Comparison of ENCODE assay signal across 24 mouse cellular contexts in genomic region chr8:85336211-85336933, GRCm38 (mm10). TPM values are rescaled to one million over a fixed set of nuclear protein-coding genes. Genes with fewer than 3 reads are reported as not detected.
A peak's percentile ranks its signal among the peaks of the same experiment; 100 is the strongest.
DNase-seq lines count a peak whose midpoint lies in the region; ATAC-seq lines count a peak whose summit lies in the region.
"Had no signal": no experiment of that assay in that cellular context is flagged by ENCODE, and none has a peak within 500 bp of the region (broad histone marks: within the 10 kb centered on the region; RNA-seq: fewer than 3 reads in every experiment).

No protein-coding gene starts in this region.

- H3K36me3 ChIP-seq in embryonic facial prominence, embryonic 14.5 days (ENCODE audit: control insufficient read depth, insufficient read depth, low read length) = no peaks in the 10 kb centered on the region
- H3K36me3 ChIP-seq in embryonic facial prominence, embryonic 10.5 days (replicated peaks) = no peaks in the 10 kb centered on the region
- H3K36me3 ChIP-seq in liver, embryonic 13.5 days = peaks cover 46% of the 10 kb centered on the region
- H3K36me3 ChIP-seq in intestine, embryonic 16.5 days (ENCODE audit: control insufficient read depth, insufficient read depth, low read length) = no peaks in the 10 kb centered on the region
- H3K36me3 ChIP-seq in forebrain, embryonic 11.5 days (ENCODE audit: control insufficient read depth, insufficient read depth, low read length) = no peaks in the 10 kb centered on the region
- H3K36me3 ChIP-seq: embryonic facial prominence, embryonic 13.5 days; forebrain, embryonic 12.5 days; hindbrain, embryonic 13.5 days had no signal

- peak; percentile 11 for DNase-seq in embryonic facial prominence, embryonic 14.5 days (ENCODE audit: low spot score)
- DNase-seq in embryonic facial prominence, embryonic 10.5 days (ENCODE audit: low spot score) = no peak
- DNase-seq in liver, embryonic 13.5 days = peak; percentile 35
- DNase-seq in liver = no peak
- peak; percentile 20 for DNase-seq in yolk sac, embryonic 10.5 days (ENCODE audit: low spot score)
- no peak for DNase-seq in forebrain, embryonic 11.5 days (ENCODE audit: low spot score)
- no peak for DNase-seq in right cerebral cortex, postnatal 14 days
- DNase-seq: adrenal gland, adult 8-10 months; adrenal gland, postnatal 36 days; B cell, adult 2 months; cerebellum, adult 11 months; cerebellum, adult 8-10 months; cerebellum, postnatal 14 days; gastrocnemius, postnatal 14 days had no signal

- H3K9me3 ChIP-seq in embryonic facial prominence, embryonic 14.5 days (ENCODE audit: control insufficient read depth, low read length) = no peaks in the 10 kb centered on the region
- no peaks in the 10 kb centered on the region for H3K9me3 ChIP-seq in embryonic facial prominence, embryonic 10.5 days
- no peaks in the 10 kb centered on the region for H3K9me3 ChIP-seq in liver, embryonic 13.5 days (replicated peaks)
- H3K9me3 ChIP-seq in intestine, embryonic 16.5 days (ENCODE audit: control insufficient read depth, low read length) = no peaks in the 10 kb centered on the region
- H3K9me3 ChIP-seq in forebrain, embryonic 11.5 days (ENCODE audit: control insufficient read depth, low read length) = no peaks in the 10 kb centered on the region
- H3K9me3 ChIP-seq: embryonic facial prominence, embryonic 13.5 days; forebrain, embryonic 12.5 days; G1E; heart, embryonic 13.5 days; hindbrain, embryonic 13.5 days had no signal

- H3K4me2 ChIP-seq in embryonic facial prominence, embryonic 14.5 days (ENCODE audit: low read depth, low read length) = no peak overlapping the region
- H3K4me2 ChIP-seq in liver, embryonic 13.5 days = no peak overlapping the region
- H3K4me2 ChIP-seq in intestine, embryonic 16.5 days (ENCODE audit: low read depth, low read length) = peak overlapping the region; percentile 34
- no peak overlapping the region for H3K4me2 ChIP-seq in forebrain, embryonic 11.5 days (ENCODE audit: low read depth, low read length, severe bottlenecking)
- H3K4me2 ChIP-seq: embryonic facial prominence, embryonic 13.5 days; forebrain, embryonic 12.5 days; heart, embryonic 13.5 days; hindbrain, embryonic 13.5 days had no signal

- H3K27ac ChIP-seq in embryonic facial prominence, embryonic 14.5 days (replicated peaks; ENCODE audit: low read depth, low read length) = no peak overlapping the region
- H3K27ac ChIP-seq in embryonic facial prominence, embryonic 10.5 days (replicated peaks) = no peak overlapping the region
- H3K27ac ChIP-seq in liver, embryonic 13.5 days = peak overlapping the region; percentile 69
- H3K27ac ChIP-seq in intestine, embryonic 16.5 days (ENCODE audit: low read length) = peak overlapping the region; percentile 83
- no peak overlapping the region for H3K27ac ChIP-seq in forebrain, embryonic 11.5 days (ENCODE audit: low read depth, low read length)
- H3K27ac ChIP-seq: embryonic facial prominence, embryonic 13.5 days; forebrain, embryonic 12.5 days; heart, embryonic 13.5 days; hindbrain, embryonic 13.5 days; hindbrain, postnatal 0 days had no signal

- H3K4me1 ChIP-seq in embryonic facial prominence, embryonic 14.5 days (ENCODE audit: control insufficient read depth, insufficient read depth, low read length) = no peaks in the 10 kb centered on the region
- H3K4me1 ChIP-seq in embryonic facial prominence, embryonic 10.5 days = peaks cover 11% of the 10 kb centered on the region
- peaks cover 22% of the 10 kb centered on the region for H3K4me1 ChIP-seq in liver, embryonic 13.5 days (replicated peaks)
- H3K4me1 ChIP-seq in intestine, embryonic 16.5 days (ENCODE audit: control insufficient read depth, insufficient read depth, low read length) = peaks cover 8% of the 10 kb centered on the region; the same call in 1 of the 2 replicates
- H3K4me1 ChIP-seq in forebrain, embryonic 11.5 days (replicated peaks; ENCODE audit: control insufficient read depth, insufficient read depth, low read length) = no peaks in the 10 kb centered on the region
- H3K4me1 ChIP-seq: embryonic facial prominence, embryonic 13.5 days; heart, embryonic 13.5 days; hindbrain, embryonic 13.5 days had no signal

- WGBS in embryonic facial prominence, embryonic 14.5 days = 76% methylated on average over 6 of the region's 6 CpGs
- WGBS in embryonic facial prominence, embryonic 10.5 days = 76% methylated on average over 6 of the region's 6 CpGs
- WGBS in liver, embryonic 13.5 days (ENCODE audit: insufficient replicate concordance) = 72% methylated on average over 6 of the region's 6 CpGs
- WGBS in intestine, embryonic 16.5 days = 54% methylated on average over 6 of the region's 6 CpGs
- 86% methylated on average over 6 of the region's 6 CpGs for WGBS in forebrain, embryonic 11.5 days

- H3K9ac ChIP-seq in embryonic facial prominence, embryonic 14.5 days (ENCODE audit: low read depth, low read length) = no peak overlapping the region
- H3K9ac ChIP-seq in liver, embryonic 13.5 days = no peak overlapping the region
- no peak overlapping the region for H3K9ac ChIP-seq in intestine, embryonic 16.5 days (ENCODE audit: low read depth, low read length)
- no peak overlapping the region for H3K9ac ChIP-seq in forebrain, embryonic 11.5 days (ENCODE audit: low read length)
- H3K9ac ChIP-seq: embryonic facial prominence, embryonic 13.5 days; forebrain, embryonic 12.5 days; heart, embryonic 13.5 days; hindbrain, embryonic 13.5 days had no signal

- H3K27me3 ChIP-seq in embryonic facial prominence, embryonic 14.5 days (replicated peaks; ENCODE audit: control insufficient read depth, insufficient read depth, low read length) = no peaks in the 10 kb centered on the region
- H3K27me3 ChIP-seq in embryonic facial prominence, embryonic 10.5 days (replicated peaks; ENCODE audit: low read depth, poor library complexity, severe bottlenecking) = no peaks in the 10 kb centered on the region
- H3K27me3 ChIP-seq in liver, embryonic 13.5 days = no peaks in the 10 kb centered on the region
- H3K27me3 ChIP-seq in intestine, embryonic 16.5 days (replicated peaks; ENCODE audit: control insufficient read depth, insufficient read depth, low read length) = no peaks in the 10 kb centered on the region
- no peaks in the 10 kb centered on the region for H3K27me3 ChIP-seq in forebrain, embryonic 11.5 days (ENCODE audit: control insufficient read depth, insufficient read depth, low read length)
- H3K27me3 ChIP-seq: embryonic facial prominence, embryonic 13.5 days; forebrain, embryonic 12.5 days; heart, embryonic 13.5 days; hindbrain, embryonic 13.5 days had no signal

- no peak overlapping the region for H3K4me3 ChIP-seq in embryonic facial prominence, embryonic 14.5 days (ENCODE audit: low read depth, low read length)
- no peak overlapping the region for H3K4me3 ChIP-seq in embryonic facial prominence, embryonic 10.5 days
- no peak overlapping the region for H3K4me3 ChIP-seq in liver, embryonic 13.5 days (replicated peaks)
- H3K4me3 ChIP-seq in intestine, embryonic 16.5 days (ENCODE audit: low read length) = peak overlapping the region; percentile 29
- H3K4me3 ChIP-seq in forebrain, embryonic 11.5 days (ENCODE audit: low read depth, low read length) = no peak overlapping the region
- H3K4me3 ChIP-seq: embryonic facial prominence, embryonic 13.5 days; erythroblast, embryonic 14.5 days; forebrain, embryonic 12.5 days; heart, embryonic 13.5 days; hindbrain, embryonic 13.5 days had no signal

- no peak for ATAC-seq in embryonic facial prominence, embryonic 14.5 days (ENCODE audit: low read depth)
- ATAC-seq in liver, embryonic 13.5 days (ENCODE audit: low read depth) = no peak
- ATAC-seq in intestine, embryonic 16.5 days = peak; percentile 66
- ATAC-seq in forebrain, embryonic 11.5 days (replicated peaks; ENCODE audit: low FRiP score) = no peak
- ATAC-seq: CD4-positive, CD25-positive, alpha-beta regulatory T cell, adult 4 months; forebrain, embryonic 16.5 days; hindbrain, postnatal 0 days had no signal

RNA-seq across cellular contexts. Expression of gene Vps35, which starts 36.8 kb away (rescaled TPM):
- polyA plus RNA-seq in embryonic facial prominence, embryonic 14.5 days (2014; fragmentation: Nextera tagmentation; extraction: Ambion mirVana) = 126 and 140 TPM in 2 replicates
- 140 and 147 TPM in 2 replicates for polyA plus RNA-seq in embryonic facial prominence, embryonic 10.5 days (2016; fragmentation: Nextera tagmentation; extraction: Ambion mirVana)
- polyA plus RNA-seq in liver, embryonic 13.5 days (2015; fragmentation: Nextera tagmentation; extraction: Ambion mirVana) = 110 and 138 TPM in 2 replicates
- 196 and 202 TPM in 2 replicates for polyA plus RNA-seq in intestine, embryonic 16.5 days (2015; fragmentation: Nextera tagmentation; extraction: Ambion mirVana)
- polyA plus RNA-seq in forebrain, embryonic 11.5 days (2014; fragmentation: Nextera tagmentation; extraction: Ambion mirVana) = 163 and 166 TPM in 2 replicates

RNA-seq across cellular contexts. Expression of gene Orc6, which starts 36.9 kb away (rescaled TPM):
- polyA plus RNA-seq in embryonic facial prominence, embryonic 14.5 days (2014; fragmentation: Nextera tagmentation; extraction: Ambion mirVana) = 90.7 and 92.7 TPM in 2 replicates
- polyA plus RNA-seq in embryonic facial prominence, embryonic 10.5 days (2016; fragmentation: Nextera tagmentation; extraction: Ambion mirVana) = 154 and 158 TPM in 2 replicates
- polyA plus RNA-seq in liver, embryonic 13.5 days (2015; fragmentation: Nextera tagmentation; extraction: Ambion mirVana) = 113 and 120 TPM in 2 replicates
- 70.5 and 84.6 TPM in 2 replicates for polyA plus RNA-seq in intestine, embryonic 16.5 days (2015; fragmentation: Nextera tagmentation; extraction: Ambion mirVana)
- 145 and 159 TPM in 2 replicates for polyA plus RNA-seq in forebrain, embryonic 11.5 days (2014; fragmentation: Nextera tagmentation; extraction: Ambion mirVana)

RNA-seq across cellular contexts. Expression of gene Mylk3, which starts 49.8 kb away (rescaled TPM):
- polyA plus RNA-seq in embryonic facial prominence, embryonic 14.5 days (2014; fragmentation: Nextera tagmentation; extraction: Ambion mirVana) = 2.3 and 2.8 TPM in 2 replicates
- 2.6 TPM in 2 replicates for polyA plus RNA-seq in embryonic facial prominence, embryonic 10.5 days (2016; fragmentation: Nextera tagmentation; extraction: Ambion mirVana)
- polyA plus RNA-seq in liver, embryonic 13.5 days (2015; fragmentation: Nextera tagmentation; extraction: Ambion mirVana) = 44.7 and 45.8 TPM in 2 replicates
- polyA plus RNA-seq in intestine, embryonic 16.5 days (2015; fragmentation: Nextera tagmentation; extraction: Ambion mirVana) = 17.8 and 19.9 TPM in 2 replicates
- polyA plus RNA-seq in forebrain, embryonic 11.5 days (2014; fragmentation: Nextera tagmentation; extraction: Ambion mirVana) = 1.2 and 1.7 TPM in 2 replicates
- polyA plus RNA-seq: CD4-positive, CD25-positive, alpha-beta regulatory T cell, adult 4 months had no signal

Comparison
In these comparisons a context has a peak if more than half of its experiments do, and no peak if none do; other contexts are left out.
1. DNase-seq: peak in embryonic facial prominence, embryonic 14.5 days (single experiment), liver, embryonic 13.5 days (single experiment) and yolk sac, embryonic 10.5 days (single experiment); none in embryonic facial prominence, embryonic 10.5 days (single experiment), liver (single experiment), forebrain, embryonic 11.5 days (single experiment) and right cerebral cortex, postnatal 14 days (single experiment).
2. H3K27ac ChIP-seq: peak in liver, embryonic 13.5 days (single experiment) and intestine, embryonic 16.5 days (single experiment); none in embryonic facial prominence, embryonic 14.5 days (single experiment), embryonic facial prominence, embryonic 10.5 days (single experiment) and forebrain, embryonic 11.5 days (single experiment).